Mouse (Mus musculus) heart, postnatal 0 days (tissue): ENCODE results near the gene Dnase1.

Experiments used
- CTCF ChIP-seq: IDR thresholded peaks from 2 replicates; pipeline ENCODE4 v1.5.1; 2016; ENCODE audit warnings: antibody characterized with exemption, control low read depth, low read depth
- EP300 ChIP-seq: IDR thresholded peaks from 2 replicates; pipeline ENCODE4 v1.6.1; 2016; ENCODE audit warnings: antibody characterized with exemption, low read depth

DNA sequence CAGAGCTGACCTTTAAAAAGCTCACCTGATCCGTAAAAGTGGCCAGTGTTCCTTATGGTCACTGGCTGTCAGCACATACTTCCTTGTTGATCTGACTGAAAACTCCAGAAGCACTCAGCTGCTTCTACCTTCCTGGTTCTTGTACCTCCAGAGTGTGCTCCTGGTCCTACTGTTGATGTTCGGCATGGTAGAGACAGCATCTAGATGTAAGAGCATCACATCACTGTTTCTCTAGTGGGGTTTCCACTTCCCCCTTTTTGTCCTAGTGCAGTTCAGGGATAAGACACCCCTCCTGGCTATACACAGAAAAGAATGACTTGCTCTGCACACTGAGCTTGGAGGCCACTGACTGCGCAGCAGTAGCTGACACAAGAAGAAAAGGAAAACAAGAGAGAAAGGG, 2.3 kb upstream of the Dnase1 start:
- TF ChIP-seq CTCF = no peak
- TF ChIP-seq EP300 = no peak
